Mouse (Mus musculus): ENCODE results near the gene Myocd. TPM values are rescaled to one million over a fixed set of nuclear protein-coding genes. Genes with fewer than 3 reads are reported as not detected.

Gene Myocd
- 24.1 and 26.5 TPM in 2 replicates for polyA plus RNA-seq (2014; fragmentation: Nextera tagmentation; extraction: Ambion mirVana)

GRCm38 (mm10) chr11:65269851-65270473 is at the start of gene Myocd:
Gene Myocd, minus strand, starts transcription at chr11:65269989.
- Histone ChIP-seq H3K4me3 (ENCODE audit: low read depth, low read length) (peak within 1 kb of the TSS; percentile 43), H3K9me3 (ENCODE audit: low read depth, low read length) (no peaks in the 10 kb centered on the region), H3K27me3 (ENCODE audit: insufficient read depth, low read length) (0 out of 2 replicates have a peak, but pooled peaks cover 2% of the 10 kb centered on the region), H3K4me1 (ENCODE audit: insufficient read depth) (peaks cover 14% of the 10 kb centered on the region), H3K27ac (ENCODE audit: low read depth) (peak within 1 kb of the TSS; percentile 54; the same call in 1 of the 2 replicates), H3K9ac (peak within 1 kb of the TSS; percentile 34), H3K4me2 (peak within 1 kb of the TSS; percentile 81), H3K36me3 (ENCODE audit: insufficient read depth) (no peaks in the 10 kb centered on the region)
- DNase-seq (peak; percentile 86), ATAC-seq (ENCODE audit: insufficient read depth) (peak; percentile 93)
- WGBS: under 1% methylated on average over 37 of the region's 37 CpGs
- no peak for TF ChIP-seq CTCF (IDR thresholded peaks at IDR 0.05; ENCODE audit: low read depth)

DNA sequence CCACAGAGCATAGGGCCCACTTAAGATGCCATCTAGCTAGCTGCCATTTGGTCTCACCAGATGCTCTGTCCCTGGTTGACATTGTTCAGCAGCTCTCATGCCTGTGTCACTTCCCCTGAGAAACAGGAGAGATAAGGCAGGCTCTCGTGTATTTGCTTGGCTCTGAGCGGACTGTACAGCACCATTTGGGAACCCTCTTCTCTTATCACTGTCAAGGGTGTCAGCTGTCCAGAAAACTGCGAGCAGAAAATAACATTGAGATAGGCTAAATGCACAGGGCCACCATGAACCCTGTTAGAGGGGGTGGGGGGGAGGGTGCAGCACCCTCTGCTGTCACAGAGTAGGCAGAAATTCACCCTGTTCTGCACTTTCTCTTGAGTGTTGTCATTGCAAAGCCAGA is 34.0 kb upstream of the Myocd start:
- no peaks in the 10 kb centered on the region for H3K36me3 ChIP-seq (ENCODE audit: insufficient read depth)
- no peak overlapping the region for H3K4me2 ChIP-seq
- ATAC-seq (ENCODE audit: insufficient read depth) (peak; percentile 79), DNase-seq (peak; percentile 49)
- H3K9me3 ChIP-seq (ENCODE audit: low read depth, low read length): no peaks in the 10 kb centered on the region; the same call in 1 of the 2 replicates
- H3K4me3 ChIP-seq (ENCODE audit: low read depth, low read length): no peak overlapping the region
- WGBS: 13% methylated on average over 3 of the region's 3 CpGs
- TF ChIP-seq CTCF (IDR thresholded peaks at IDR 0.05; ENCODE audit: low read depth): no peak
- H3K27me3 ChIP-seq (ENCODE audit: insufficient read depth, low read length): no peaks in the 10 kb centered on the region
- peaks cover 6% of the 10 kb centered on the region; the same call in 1 of the 2 replicates for H3K4me1 ChIP-seq (ENCODE audit: insufficient read depth)
- no peak overlapping the region for H3K9ac ChIP-seq
- H3K27ac ChIP-seq (ENCODE audit: low read depth): no peak overlapping the region

GRCm38 (mm10) chr11:65294128-65294833 is 24.5 kb upstream of the Myocd start:
- Histone ChIP-seq H3K4me1 (ENCODE audit: insufficient read depth) (0 out of 2 replicates have a peak, but pooled peaks cover 3% of the 10 kb centered on the region), H3K36me3 (ENCODE audit: insufficient read depth) (no peaks in the 10 kb centered on the region), H3K9me3 (ENCODE audit: low read depth, low read length) (no peaks in the 10 kb centered on the region), H3K4me2 (no peak overlapping the region), H3K27ac (ENCODE audit: low read depth) (no peak overlapping the region), H3K27me3 (ENCODE audit: insufficient read depth, low read length) (no peaks in the 10 kb centered on the region), H3K4me3 (ENCODE audit: low read depth, low read length) (no peak overlapping the region), H3K9ac (no peak overlapping the region)
- peak; percentile 66; the same call in 1 of the 2 replicates for ATAC-seq (ENCODE audit: insufficient read depth)
- 60% methylated on average over 10 of the region's 10 CpGs for WGBS
- TF ChIP-seq CTCF (IDR thresholded peaks at IDR 0.05; ENCODE audit: low read depth): no peak
- peak; percentile 76 for DNase-seq

GRCm38 (mm10) chr11:65292994-65293393 is 23.2 kb upstream of the Myocd start:
- no peaks in the 10 kb centered on the region for H3K27me3 ChIP-seq (ENCODE audit: insufficient read depth, low read length)

GRCm38 (mm10) chr11:65287706-65288105 is 17.9 kb upstream of the Myocd start:
- WGBS: 58% methylated on average over 8 of the region's 8 CpGs
- no peak for TF ChIP-seq CTCF (IDR thresholded peaks at IDR 0.05; ENCODE audit: low read depth)
- no peaks in the 10 kb centered on the region for H3K9me3 ChIP-seq (ENCODE audit: low read depth, low read length)
- peaks cover 5% of the 10 kb centered on the region; the same call in 1 of the 2 replicates for H3K4me1 ChIP-seq (ENCODE audit: insufficient read depth)
- DNase-seq: no peak
- no peak overlapping the region for H3K27ac ChIP-seq (ENCODE audit: low read depth)
- H3K9ac ChIP-seq: no peak overlapping the region
- H3K4me2 ChIP-seq: no peak overlapping the region
- H3K4me3 ChIP-seq (ENCODE audit: low read depth, low read length): no peak overlapping the region
- no peak for ATAC-seq (ENCODE audit: insufficient read depth)
- H3K36me3 ChIP-seq (ENCODE audit: insufficient read depth): no peaks in the 10 kb centered on the region
- H3K27me3 ChIP-seq (ENCODE audit: insufficient read depth, low read length): no peaks in the 10 kb centered on the region

More at GRCm38 (mm10) chr11:65292994-65293393, 23.2 kb upstream of the Myocd start:
- no peak for DNase-seq
- no peak for ATAC-seq (ENCODE audit: insufficient read depth)
- Histone ChIP-seq H3K9ac (no peak overlapping the region), H3K36me3 (ENCODE audit: insufficient read depth) (no peaks in the 10 kb centered on the region), H3K9me3 (ENCODE audit: low read depth, low read length) (no peaks in the 10 kb centered on the region), H3K4me2 (no peak overlapping the region), H3K27ac (ENCODE audit: low read depth) (no peak overlapping the region), H3K4me3 (ENCODE audit: low read depth, low read length) (no peak overlapping the region), H3K4me1 (ENCODE audit: insufficient read depth) (0 out of 2 replicates have a peak, but pooled peaks cover 3% of the 10 kb centered on the region)
- TF ChIP-seq CTCF (IDR thresholded peaks at IDR 0.05; ENCODE audit: low read depth): no peak

- WGBS: 39% methylated on average over 2 of the region's 2 CpGs
Observed at GRCm38 (mm10) chr11:65286211-65286610, 16.4 kb upstream of the Myocd start.

DNA sequence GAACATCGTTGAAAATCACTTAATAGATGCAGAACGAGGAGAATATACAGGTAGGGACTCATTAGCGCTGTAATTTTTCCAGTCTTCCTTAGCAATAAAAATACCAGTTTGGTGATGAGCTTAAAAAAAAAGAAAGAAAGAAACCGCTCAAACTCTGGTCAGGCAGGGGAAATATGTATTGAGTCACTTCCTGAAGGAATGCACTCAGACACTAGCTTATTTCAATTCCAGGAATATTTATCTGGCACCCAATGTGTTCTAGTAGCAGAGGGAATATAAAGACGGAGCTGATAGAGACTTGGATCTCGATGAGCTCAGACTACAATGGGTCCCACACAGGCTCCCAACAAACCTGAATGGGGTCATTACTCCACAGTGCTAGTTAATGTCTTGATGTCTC is 5.7 kb upstream of the Myocd start:
- Histone ChIP-seq H3K9ac (no peak overlapping the region), H3K36me3 (ENCODE audit: insufficient read depth) (no peaks in the 10 kb centered on the region), H3K27ac (ENCODE audit: low read depth) (no peak overlapping the region), H3K9me3 (ENCODE audit: low read depth, low read length) (no peaks in the 10 kb centered on the region), H3K4me1 (ENCODE audit: insufficient read depth) (peaks cover 9% of the 10 kb centered on the region), H3K4me3 (ENCODE audit: low read depth, low read length) (no peak overlapping the region), H3K27me3 (ENCODE audit: insufficient read depth, low read length) (no peaks in the 10 kb centered on the region), H3K4me2 (no peak overlapping the region)
- no peak for TF ChIP-seq CTCF (IDR thresholded peaks at IDR 0.05; ENCODE audit: low read depth)
- DNase-seq: no peak
- no peak for ATAC-seq (ENCODE audit: insufficient read depth)
- WGBS: 69% methylated on average over 6 of the region's 6 CpGs

More at GRCm38 (mm10) chr11:65286211-65286610, 16.4 kb upstream of the Myocd start:
- Histone ChIP-seq H3K27ac (ENCODE audit: low read depth) (no peak overlapping the region), H3K4me2 (no peak overlapping the region), H3K9ac (no peak overlapping the region), H3K36me3 (ENCODE audit: insufficient read depth) (no peaks in the 10 kb centered on the region), H3K4me1 (ENCODE audit: insufficient read depth) (peaks cover 5% of the 10 kb centered on the region; the same call in 1 of the 2 replicates), H3K27me3 (ENCODE audit: insufficient read depth, low read length) (no peaks in the 10 kb centered on the region), H3K9me3 (ENCODE audit: low read depth, low read length) (no peaks in the 10 kb centered on the region), H3K4me3 (ENCODE audit: low read depth, low read length) (no peak overlapping the region)
- no peak for TF ChIP-seq CTCF (IDR thresholded peaks at IDR 0.05; ENCODE audit: low read depth)
- ATAC-seq (ENCODE audit: insufficient read depth) (no peak), DNase-seq (peak; percentile 74)

Data from lung, embryonic 14.5 days (tissue).